Mouse (Mus musculus): ENCODE measurements around the gene Gm6040. TPM values are rescaled to one million over a fixed set of nuclear protein-coding genes. Genes with fewer than 3 reads are reported as not detected.

Gm6040 gene
- not detected in 2 replicates for polyA plus RNA-seq (2015; fragmentation: Nextera tagmentation; extraction: Ambion mirVana)

GRCm38 (mm10) chr8:20921971-20922370, at the start of gene Gm6040:
Gene Gm6040, minus strand, starts transcription at chr8:20922071.
- WGBS: 75% methylated on average over 3 of the region's 3 CpGs
- Histone ChIP-seq H3K4me1 (no peaks in the 10 kb centered on the region), H3K27ac (no peak within 1 kb of the TSS), H3K4me3 (no peak within 1 kb of the TSS), H3K9me3 (replicated peaks) (peaks cover 46% of the 10 kb centered on the region), H3K36me3 (ENCODE audit: poor library complexity, severe bottlenecking) (no peaks in the 10 kb centered on the region), H3K9ac (no peak within 1 kb of the TSS), H3K4me2 (no peak within 1 kb of the TSS), H3K27me3 (no peaks in the 10 kb centered on the region)
- ATAC-seq: no peak

DNA sequence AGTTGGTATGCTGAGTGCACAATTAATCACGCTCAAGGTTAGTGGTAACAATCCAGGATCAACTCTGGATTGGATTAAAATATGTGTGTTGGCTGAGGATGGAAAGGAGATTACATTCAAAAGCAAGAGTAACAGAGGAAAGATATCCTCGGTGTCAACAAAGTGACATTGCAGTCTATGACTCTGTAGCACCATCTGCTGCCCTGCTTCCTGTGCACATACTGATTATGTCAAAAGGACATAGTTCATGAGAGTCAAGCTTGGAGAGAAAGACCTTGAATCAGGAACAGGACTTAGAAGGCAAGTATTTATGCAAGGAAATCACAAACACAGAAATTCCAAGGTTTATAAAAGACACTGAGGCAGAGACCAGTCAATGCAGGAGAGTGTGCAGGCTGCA, 42.7 kb upstream of the Gm6040 start:
- 81% methylated on average over 2 of the region's 2 CpGs for WGBS
- Histone ChIP-seq H3K4me3 (no peak overlapping the region), H3K9ac (no peak overlapping the region), H3K27ac (no peak overlapping the region), H3K4me1 (no peaks in the 10 kb centered on the region), H3K27me3 (no peaks in the 10 kb centered on the region), H3K36me3 (ENCODE audit: poor library complexity, severe bottlenecking) (no peaks in the 10 kb centered on the region), H3K4me2 (no peak overlapping the region), H3K9me3 (replicated peaks) (peaks cover 11% of the 10 kb centered on the region)
- no peak for ATAC-seq

DNA sequence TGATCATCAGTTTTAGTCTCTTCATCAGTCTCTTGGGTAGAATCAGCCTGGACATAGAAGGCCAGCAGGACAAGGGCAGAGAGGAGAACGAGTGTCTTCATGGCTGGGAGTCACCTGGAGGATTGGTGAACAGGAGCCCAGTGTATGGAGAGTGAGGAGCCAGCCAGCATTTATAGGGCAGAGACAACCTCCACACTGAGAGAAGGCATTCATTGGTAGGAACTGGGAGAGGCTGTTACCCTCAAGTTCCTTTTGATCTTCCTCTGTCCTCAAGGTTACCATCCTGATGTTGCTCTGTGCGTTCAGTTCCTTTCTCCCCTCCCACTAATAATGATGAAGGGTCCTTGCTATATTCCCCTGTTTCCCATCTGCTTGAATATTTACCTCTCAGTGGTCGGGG, 22.7 kb upstream of the Gm6040 start, which contains the start of gene AY761185:
Gene AY761185 (minus strand): TSS at position 101 of the 400 bp plus-strand sequence.
- Histone ChIP-seq H3K27ac (no peak within 1 kb of the TSS), H3K9ac (no peak within 1 kb of the TSS), H3K4me3 (no peak within 1 kb of the TSS), H3K4me2 (no peak within 1 kb of the TSS), H3K9me3 (replicated peaks) (peaks cover 29% of the 10 kb centered on the region), H3K27me3 (no peaks in the 10 kb centered on the region), H3K36me3 (ENCODE audit: poor library complexity, severe bottlenecking) (no peaks in the 10 kb centered on the region), H3K4me1 (no peaks in the 10 kb centered on the region)
- no peak for ATAC-seq
- WGBS: 73% methylated on average over 3 of the region's 3 CpGs

DNA sequence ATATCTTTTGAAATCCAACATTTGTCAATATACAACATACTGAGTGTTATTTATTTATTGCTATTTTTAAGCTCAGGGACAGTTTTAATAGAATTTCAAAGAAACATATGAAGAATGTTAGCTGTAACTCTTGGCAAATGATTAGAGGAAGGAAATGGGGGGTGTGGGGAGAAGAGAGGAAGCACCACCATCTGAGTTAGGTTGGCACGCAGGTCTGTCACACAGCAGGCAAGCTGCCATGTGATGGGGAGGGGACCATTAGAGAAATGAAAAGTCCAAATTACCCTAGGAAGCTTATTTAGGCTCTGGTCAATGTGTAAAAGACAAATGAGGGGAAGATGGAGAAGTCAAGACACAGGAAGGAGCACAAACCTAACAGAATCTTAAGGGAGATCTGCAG, 9.6 kb downstream of the Gm6040 start:
- ATAC-seq: no peak
- Histone ChIP-seq H3K4me2 (no peak overlapping the region), H3K36me3 (ENCODE audit: poor library complexity, severe bottlenecking) (no peaks in the 10 kb centered on the region), H3K4me3 (no peak overlapping the region), H3K27ac (no peak overlapping the region), H3K9ac (no peak overlapping the region), H3K4me1 (no peaks in the 10 kb centered on the region), H3K27me3 (no peaks in the 10 kb centered on the region), H3K9me3 (replicated peaks) (peaks cover 26% of the 10 kb centered on the region)
- 85% methylated on average over 1 of the region's 1 CpGs for WGBS

- H3K27me3 ChIP-seq: no peaks in the 10 kb centered on the region
- H3K4me1 ChIP-seq: no peaks in the 10 kb centered on the region
- H3K27ac ChIP-seq: no peak overlapping the region
- 65% methylated on average over 2 of the region's 2 CpGs for WGBS
- H3K36me3 ChIP-seq (ENCODE audit: poor library complexity, severe bottlenecking): no peaks in the 10 kb centered on the region
- peaks cover 21% of the 10 kb centered on the region for H3K9me3 ChIP-seq (replicated peaks)
- no peak for ATAC-seq
- H3K4me2 ChIP-seq: no peak overlapping the region
- no peak overlapping the region for H3K9ac ChIP-seq
- H3K4me3 ChIP-seq: no peak overlapping the region
These were observed 13.6 kb downstream of the Gm6040 start for GRCm38 (mm10) chr8:20908256-20908655.

- ATAC-seq: no peak
These were observed 14.8 kb downstream of the Gm6040 start for GRCm38 (mm10) chr8:20907119-20907518.

DNA sequence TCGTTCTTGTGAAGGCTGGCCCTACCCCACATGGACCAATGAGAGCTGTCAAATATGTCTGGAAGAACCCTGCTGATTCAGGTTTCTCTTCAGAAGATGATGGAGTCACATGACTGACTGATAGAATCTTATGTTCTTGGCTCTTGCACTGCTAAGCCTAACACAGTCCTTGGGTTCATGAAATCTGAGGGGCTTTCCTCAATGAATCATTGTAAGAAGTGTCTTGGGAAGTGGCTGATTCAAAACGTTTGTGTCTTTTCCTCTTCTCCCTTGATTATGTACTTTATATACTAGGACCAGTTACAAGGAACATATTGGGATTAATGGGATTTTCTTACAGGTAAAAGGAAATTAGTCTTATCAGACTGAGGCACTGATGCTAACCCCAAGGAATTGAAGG, 19.3 kb downstream of the Gm6040 start, which contains the start of gene Gm15056:
Gene Gm15056 (minus strand): TSS at position 101 of the 400 bp plus-strand sequence.
- WGBS: 52% methylated on average over 2 of the region's 2 CpGs

More at GRCm38 (mm10) chr8:20907119-20907518, 14.8 kb downstream of the Gm6040 start:
- H3K9ac ChIP-seq: no peak overlapping the region
- no peaks in the 10 kb centered on the region for H3K27me3 ChIP-seq
- no peaks in the 10 kb centered on the region for H3K36me3 ChIP-seq (ENCODE audit: poor library complexity, severe bottlenecking)
- no peak overlapping the region for H3K27ac ChIP-seq
- H3K4me2 ChIP-seq: no peak overlapping the region
- WGBS: 89% methylated on average over 2 of the region's 2 CpGs
- peaks cover 24% of the 10 kb centered on the region for H3K9me3 ChIP-seq (replicated peaks)
- H3K4me1 ChIP-seq: no peaks in the 10 kb centered on the region
- no peak overlapping the region for H3K4me3 ChIP-seq

GRCm38 (mm10) chr8:20892369-20892768, 29.5 kb downstream of the Gm6040 start, which contains the start of gene Defb33:
Gene Defb33, plus strand, starts transcription at chr8:20892669.
- no peak for ATAC-seq

More for the DNA sequence above, 19.3 kb downstream of the Gm6040 start, which contains the start of gene Gm15056:
- Histone ChIP-seq H3K27ac (no peak within 1 kb of the TSS), H3K36me3 (ENCODE audit: poor library complexity, severe bottlenecking) (no peaks in the 10 kb centered on the region), H3K9me3 (replicated peaks) (peaks cover 55% of the 10 kb centered on the region), H3K27me3 (no peaks in the 10 kb centered on the region), H3K4me3 (no peak within 1 kb of the TSS), H3K4me2 (no peak within 1 kb of the TSS), H3K9ac (no peak within 1 kb of the TSS), H3K4me1 (no peaks in the 10 kb centered on the region)
- no peak for ATAC-seq

DNA sequence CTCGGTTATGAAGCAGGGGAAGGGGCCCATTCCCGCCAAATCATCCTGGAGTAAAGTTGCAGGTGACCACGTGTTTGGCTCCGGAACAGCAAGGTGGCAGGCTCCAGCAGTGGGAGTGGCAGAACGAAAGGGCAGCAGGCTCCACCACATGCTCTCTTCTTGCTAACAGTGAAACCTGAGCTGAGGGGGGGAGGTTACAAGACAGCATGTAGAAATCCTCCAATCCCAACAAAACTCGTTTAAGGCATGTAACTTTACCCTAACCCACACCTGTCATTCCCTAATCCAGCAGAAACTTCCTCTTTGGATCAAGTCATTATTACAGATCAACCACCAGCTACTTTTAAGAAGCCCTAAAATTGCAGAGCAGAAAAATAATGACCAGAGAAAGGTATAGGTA, 47.3 kb downstream of the Gm6040 start:
- H3K4me1 ChIP-seq: no peaks in the 10 kb centered on the region
- no peaks in the 10 kb centered on the region for H3K27me3 ChIP-seq
- no peak overlapping the region for H3K27ac ChIP-seq
- WGBS: 56% methylated on average over 6 of the region's 6 CpGs
- H3K36me3 ChIP-seq (ENCODE audit: poor library complexity, severe bottlenecking): no peaks in the 10 kb centered on the region
- no peak overlapping the region for H3K9ac ChIP-seq
- no peak for ATAC-seq
- H3K4me3 ChIP-seq: no peak overlapping the region
- no peak overlapping the region for H3K4me2 ChIP-seq
- peaks cover 31% of the 10 kb centered on the region for H3K9me3 ChIP-seq (replicated peaks)

More at GRCm38 (mm10) chr8:20892369-20892768, 29.5 kb downstream of the Gm6040 start, which contains the start of gene Defb33:
- no peaks in the 10 kb centered on the region for H3K27me3 ChIP-seq
- no peak within 1 kb of the TSS for H3K4me3 ChIP-seq
- no peak within 1 kb of the TSS for H3K27ac ChIP-seq
- no peak within 1 kb of the TSS for H3K9ac ChIP-seq
- no peak within 1 kb of the TSS for H3K4me2 ChIP-seq
- WGBS: 86% methylated on average over 2 of the region's 2 CpGs
- no peaks in the 10 kb centered on the region for H3K36me3 ChIP-seq (ENCODE audit: poor library complexity, severe bottlenecking)
- no peaks in the 10 kb centered on the region for H3K4me1 ChIP-seq
- H3K9me3 ChIP-seq (replicated peaks): peaks cover 59% of the 10 kb centered on the region

Other genes starting within 250 kb of the Gm6040 start
- not detected in 2 replicates for gene Defb33, start 29.4 kb downstream of the Gm6040 start, polyA plus RNA-seq (2015; fragmentation: Nextera tagmentation; extraction: Ambion mirVana)
- not detected in 2 replicates for gene Gm15056, start 19.4 kb downstream of the Gm6040 start, polyA plus RNA-seq (2015; fragmentation: Nextera tagmentation; extraction: Ambion mirVana)
- not detected in 2 replicates for gene AY761185, start 22.6 kb upstream of the Gm6040 start, polyA plus RNA-seq (2015; fragmentation: Nextera tagmentation; extraction: Ambion mirVana)
- gene Defa21, start 103.5 kb upstream of the Gm6040 start, polyA plus RNA-seq (2015; fragmentation: Nextera tagmentation; extraction: Ambion mirVana): not detected in 2 replicates
- not detected in 2 replicates for gene Defa23, start 133.0 kb upstream of the Gm6040 start, polyA plus RNA-seq (2015; fragmentation: Nextera tagmentation; extraction: Ambion mirVana)
- not detected in 2 replicates for gene Defa35, start 143.0 kb upstream of the Gm6040 start, polyA plus RNA-seq (2015; fragmentation: Nextera tagmentation; extraction: Ambion mirVana)
- gene Defa25, start 162.4 kb upstream of the Gm6040 start, polyA plus RNA-seq (2015; fragmentation: Nextera tagmentation; extraction: Ambion mirVana): not detected in 2 replicates
- not detected in 2 replicates for gene Gm14851, start 174.0 kb upstream of the Gm6040 start, polyA plus RNA-seq (2015; fragmentation: Nextera tagmentation; extraction: Ambion mirVana)
- not detected in 2 replicates for gene Defa30, start 212.6 kb upstream of the Gm6040 start, polyA plus RNA-seq (2015; fragmentation: Nextera tagmentation; extraction: Ambion mirVana)
- gene Defa22, start 240.2 kb upstream of the Gm6040 start, polyA plus RNA-seq (2015; fragmentation: Nextera tagmentation; extraction: Ambion mirVana): not detected in 2 replicates